Mouse (Mus musculus) lung, adult 10 weeks (tissue): ENCODE measurements around the gene H2al1f. TPM values are rescaled to one million over a fixed set of nuclear protein-coding genes. Genes with fewer than 3 reads are reported as not detected.

Experiments used
- polyA plus RNA-seq: library from polyadenylated mRNA; stranded (reverse); fragments of 350-450 nt; fragmentation: Illumina TruSeq; extraction: RNeasy Lipid Tissue Mini Kit (QIAGEN cat#74804); gene quantifications from one replicate; pipeline ENCODE4 v1.2.3, GENCODE M21; 2014; ENCODE audit warnings: low read depth, low replicate concordance; ENCODE audit not compliant: insufficient read depth

The H2al1f gene
- polyA plus RNA-seq, result not detected

GRCm38 (mm10) chrX:11314858-11315257 is at the start of gene H2al1f:
H2al1f (plus strand) TSS chrX:11315158.

GRCm38 (mm10) chrX:11298957-11299356 is 16.0 kb upstream of the H2al1f start, which contains the start of gene H2al1a:
H2al1a (plus strand) TSS chrX:11299257.

GRCm38 (mm10) chrX:11302132-11302531 is 12.8 kb upstream of the H2al1f start, which contains the start of gene H2al1b:
H2al1b (plus strand) TSS chrX:11302432.

GRCm38 (mm10) chrX:11305355-11305754 is 9.6 kb upstream of the H2al1f start, which contains the start of gene H2al1c:
H2al1c (plus strand) TSS chrX:11305655.

DNA sequence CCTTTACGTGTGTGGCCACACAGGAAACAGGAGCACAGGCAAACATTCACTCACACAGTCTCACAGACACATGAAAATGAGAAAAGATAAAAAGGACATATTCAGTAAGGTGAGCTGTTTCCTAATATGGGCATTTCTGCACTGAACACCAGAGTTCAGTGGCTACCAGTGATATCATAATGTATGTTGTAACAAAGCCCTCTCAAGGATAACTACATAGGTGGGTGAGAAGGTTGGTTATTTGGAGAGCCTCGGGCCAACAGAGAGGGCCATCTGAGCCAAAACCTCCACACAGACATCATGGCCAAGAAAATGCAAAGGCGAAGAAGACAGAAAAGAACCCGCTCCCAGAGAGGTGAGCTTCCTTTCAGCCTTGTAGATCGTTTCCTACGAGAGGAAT is 6.4 kb upstream of the H2al1f start, which contains the start of gene H2al1d:
TSS of gene H2al1d (plus strand) at position 301 of the 400 bp plus-strand sequence.

DNA sequence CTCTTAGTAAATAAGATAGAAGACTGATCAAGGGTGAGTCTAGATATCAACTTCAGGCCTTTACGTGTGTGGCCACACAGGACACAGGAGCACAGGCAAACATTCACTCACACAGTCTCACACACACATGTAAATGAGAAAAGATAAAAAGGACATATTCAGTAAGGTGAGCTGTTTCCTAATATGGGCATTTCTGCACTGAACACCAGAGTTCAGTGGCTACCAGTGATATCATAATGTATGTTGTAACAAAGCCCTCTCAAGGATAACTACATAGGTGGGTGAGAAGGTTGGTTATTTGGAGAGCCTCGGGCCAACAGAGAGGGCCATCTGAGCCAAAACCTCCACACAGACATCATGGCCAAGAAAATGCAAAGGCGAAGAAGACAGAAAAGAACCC is 3.3 kb upstream of the H2al1f start, which contains the start of gene H2al1e:
TSS of gene H2al1e (plus strand) at position 301 of the 400 bp plus-strand sequence.

GRCm38 (mm10) chrX:11317956-11318355 is 3.0 kb downstream of the H2al1f start, which contains the start of gene H2al1g:
H2al1g (plus strand) TSS chrX:11318256.

DNA sequence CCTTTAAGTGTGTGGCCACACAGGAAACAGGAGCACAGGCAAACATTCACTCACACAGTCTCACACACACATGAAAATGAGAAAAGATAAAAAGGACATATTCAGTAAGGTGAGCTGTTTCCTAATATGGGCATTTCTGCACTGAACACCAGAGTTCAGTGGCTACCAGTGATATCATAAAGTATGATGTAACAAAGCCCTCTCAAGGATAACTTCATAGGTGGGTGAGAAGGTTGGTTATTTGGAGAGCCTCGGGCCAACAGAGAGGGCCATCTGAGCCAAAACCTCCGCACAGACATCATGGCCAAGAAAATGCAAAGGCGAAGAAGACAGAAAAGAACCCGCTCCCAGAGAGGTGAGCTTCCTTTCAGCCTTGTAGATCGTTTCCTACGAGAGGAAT is 6.2 kb downstream of the H2al1f start, which contains the start of gene H2al1h:
TSS of gene H2al1h (plus strand) at position 301 of the 400 bp plus-strand sequence.

DNA sequence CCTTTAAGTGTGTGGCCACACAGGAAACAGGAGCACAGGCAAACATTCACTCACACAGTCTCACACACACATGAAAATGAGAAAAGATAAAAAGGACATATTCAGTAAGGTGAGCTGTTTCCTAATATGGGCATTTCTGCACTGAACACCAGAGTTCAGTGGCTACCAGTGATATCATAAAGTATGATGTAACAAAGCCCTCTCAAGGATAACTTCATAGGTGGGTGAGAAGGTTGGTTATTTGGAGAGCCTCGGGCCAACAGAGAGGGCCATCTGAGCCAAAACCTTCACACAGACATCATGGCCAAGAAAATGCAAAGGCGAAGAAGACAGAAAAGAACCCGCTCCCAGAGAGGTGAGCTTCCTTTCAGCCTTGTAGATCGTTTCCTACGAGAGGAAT is 9.4 kb downstream of the H2al1f start, which contains the start of gene H2al1i:
TSS of gene H2al1i (plus strand) at position 301 of the 400 bp plus-strand sequence.

GRCm38 (mm10) chrX:11327522-11327921 is 12.6 kb downstream of the H2al1f start, which contains the start of gene H2al1j:
H2al1j (plus strand) TSS chrX:11327822.

Other genes starting within 250 kb of the H2al1f start
- gene H2al1a, start 15.9 kb upstream of the H2al1f start, polyA plus RNA-seq, result not detected
- gene H2al1b, start 12.7 kb upstream of the H2al1f start, polyA plus RNA-seq, result not detected
- not detected for gene H2al1c, start 9.5 kb upstream of the H2al1f start, polyA plus RNA-seq
- not detected for gene H2al1d, start 6.3 kb upstream of the H2al1f start, polyA plus RNA-seq
- not detected for gene H2al1e, start 3.2 kb upstream of the H2al1f start, polyA plus RNA-seq
- gene H2al1g, start 3.1 kb downstream of the H2al1f start, polyA plus RNA-seq, result not detected
- gene H2al1h, start 6.3 kb downstream of the H2al1f start, polyA plus RNA-seq, result not detected
- not detected for gene H2al1i, start 9.5 kb downstream of the H2al1f start, polyA plus RNA-seq
- gene H2al1j, start 12.7 kb downstream of the H2al1f start, polyA plus RNA-seq, result not detected